Mouse (Mus musculus): Measurements from ENCODE around the gene Ssxa1. TPM values are rescaled to one million over a fixed set of nuclear protein-coding genes. Genes with fewer than 3 reads are reported as not detected.

The Ssxa1 gene
- polyA plus RNA-seq (2017; shearing (Covaris generic)): not detected

GRCm38 (mm10) chrX:21115520-21115919 lies at the start of gene Ssxa1:
Gene Ssxa1 (plus strand): TSS chrX:21115820.

GRCm38 (mm10) chrX:21068106-21068505 lies 47.5 kb upstream of the Ssxa1 start, which contains the start of gene Spaca5:
Gene Spaca5 (plus strand): TSS chrX:21068406.

GRCm38 (mm10) chrX:21088983-21089866 lies 26.4 kb upstream of the Ssxa1 start, which contains the start of gene Zfp300:
Gene Zfp300 (minus strand): TSS chrX:21089527.

Other genes with a start within 250 kb of the Ssxa1 start
- not detected for gene Timp1, start 245.7 kb upstream of the Ssxa1 start, polyA plus RNA-seq (2017; shearing (Covaris generic))
- gene Syn1, start 194.8 kb upstream of the Ssxa1 start, polyA plus RNA-seq (2017; shearing (Covaris generic)): 0.09 TPM
- 4.9 TPM for gene Cfp, start 184.3 kb upstream of the Ssxa1 start, polyA plus RNA-seq (2017; shearing (Covaris generic))
- gene Elk1, start 165.2 kb upstream of the Ssxa1 start, polyA plus RNA-seq (2017; shearing (Covaris generic)): 7.3 TPM
- gene Uxt, start 153.8 kb upstream of the Ssxa1 start, polyA plus RNA-seq (2017; shearing (Covaris generic)): 53.6 TPM
- gene Zfp182, start 53.5 kb upstream of the Ssxa1 start, polyA plus RNA-seq (2017; shearing (Covaris generic)): 17.4 TPM
- not detected for gene Spaca5, start 47.4 kb upstream of the Ssxa1 start, polyA plus RNA-seq (2017; shearing (Covaris generic))
- gene Zfp300, start 26.3 kb upstream of the Ssxa1 start, polyA plus RNA-seq (2017; shearing (Covaris generic)): 3.1 TPM
- gene Gm21876, start 59.8 kb downstream of the Ssxa1 start, polyA plus RNA-seq (2017; shearing (Covaris generic)): not detected

Data from CD4-positive, CD25-positive, alpha-beta regulatory T cell, adult 9 weeks (primary cell).